Mouse (Mus musculus): ENCODE data around the gene Lama4. TPM values are rescaled to one million over a fixed set of nuclear protein-coding genes. Genes with fewer than 3 reads are reported as not detected.

The Lama4 gene
- polyA plus RNA-seq, 1 experiment: 6.6 TPM

DNA sequence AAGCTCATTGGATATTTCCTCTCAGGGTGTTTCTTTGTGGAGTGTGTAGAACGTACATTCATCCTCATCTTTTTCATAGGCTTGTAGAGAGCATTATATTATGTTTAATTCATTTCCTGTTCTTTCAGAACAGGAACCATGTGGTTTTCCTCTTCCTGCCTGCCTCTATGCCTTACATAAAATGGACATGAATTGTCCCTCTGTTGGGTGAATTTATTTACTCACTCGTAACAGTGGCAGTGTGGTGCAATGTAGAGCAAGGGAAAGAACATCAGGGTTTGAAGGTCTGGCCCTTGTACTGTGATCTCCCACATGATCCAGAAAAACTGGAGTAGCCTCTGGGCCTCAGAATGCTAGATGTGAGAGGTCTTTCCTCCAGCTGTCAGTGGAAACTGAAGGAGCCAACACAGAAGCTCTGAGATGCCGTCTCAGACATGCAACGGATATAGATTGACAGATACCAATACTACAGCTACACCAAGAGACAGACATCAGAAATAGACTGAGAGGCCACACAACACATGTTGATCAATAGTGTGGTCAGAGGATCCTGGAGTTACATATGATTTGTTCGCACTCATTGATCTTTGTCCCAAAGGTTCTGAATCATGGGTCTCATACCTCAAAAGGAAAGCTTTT, 58.4 kb downstream of the Lama4 start:
- H3K27me3 ChIP-seq (ENCODE audit: control insufficient read depth, insufficient read depth, low read length): no peaks in the 10 kb centered on the region
- TF ChIP-seq POLR2A (IDR thresholded peaks at IDR 0.05; ENCODE audit: control insufficient read depth, extremely low read depth, insufficient read depth, low read length, poor library complexity) (no peak), CTCF (IDR thresholded peaks at IDR 0.05; ENCODE audit: borderline replicate concordance, control insufficient read depth, extremely low read depth, insufficient read depth, low read length, poor library complexity) (no peak)
- no peaks in the 10 kb centered on the region for H3K36me3 ChIP-seq (ENCODE audit: control insufficient read depth, insufficient read depth, low read length)
- no peak overlapping the region for H3K4me3 ChIP-seq (ENCODE audit: control insufficient read depth, insufficient read depth, low read length)
- peak; percentile 19 for DNase-seq
- 28% methylated on average over 5 of the region's 5 CpGs for WGBS
- peak overlapping the region; percentile 18 for H3K27ac ChIP-seq (ENCODE audit: control insufficient read depth, insufficient read depth, low read length)
- peaks cover 5% of the 10 kb centered on the region for H3K4me1 ChIP-seq (replicated peaks; ENCODE audit: control insufficient read depth, insufficient read depth, low read length)

DNA sequence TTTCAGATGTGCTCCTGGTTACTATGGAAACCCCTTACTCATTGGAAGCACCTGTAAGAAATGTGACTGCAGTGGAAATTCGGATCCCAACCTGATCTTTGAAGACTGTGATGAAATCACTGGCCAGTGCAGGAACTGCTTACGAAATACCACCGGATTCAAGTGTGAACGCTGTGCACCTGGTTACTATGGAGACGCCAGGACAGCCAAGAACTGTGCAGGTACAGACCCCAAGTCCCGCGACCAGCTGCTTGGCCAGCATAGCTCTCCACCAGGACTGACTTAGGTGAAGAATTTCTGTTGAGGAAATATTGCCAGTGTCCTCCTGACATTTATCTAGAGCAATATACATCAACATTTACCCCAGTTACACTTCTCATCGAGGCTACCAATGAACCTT, 61.2 kb downstream of the Lama4 start:
- H3K27ac ChIP-seq (ENCODE audit: control insufficient read depth, insufficient read depth, low read length): no peak overlapping the region
- H3K36me3 ChIP-seq (ENCODE audit: control insufficient read depth, insufficient read depth, low read length): no peaks in the 10 kb centered on the region
- TF ChIP-seq CTCF (IDR thresholded peaks at IDR 0.05; ENCODE audit: borderline replicate concordance, control insufficient read depth, extremely low read depth, insufficient read depth, low read length, poor library complexity): no peak
- no peak for TF ChIP-seq POLR2A (IDR thresholded peaks at IDR 0.05; ENCODE audit: control insufficient read depth, extremely low read depth, insufficient read depth, low read length, poor library complexity)
- no peaks in the 10 kb centered on the region for H3K27me3 ChIP-seq (ENCODE audit: control insufficient read depth, insufficient read depth, low read length)
- H3K4me1 ChIP-seq (replicated peaks; ENCODE audit: control insufficient read depth, insufficient read depth, low read length): peaks cover 5% of the 10 kb centered on the region
- H3K4me3 ChIP-seq (ENCODE audit: control insufficient read depth, insufficient read depth, low read length): no peak overlapping the region
- no peak for DNase-seq
- 88% methylated on average over 8 of the region's 8 CpGs for WGBS

DNA sequence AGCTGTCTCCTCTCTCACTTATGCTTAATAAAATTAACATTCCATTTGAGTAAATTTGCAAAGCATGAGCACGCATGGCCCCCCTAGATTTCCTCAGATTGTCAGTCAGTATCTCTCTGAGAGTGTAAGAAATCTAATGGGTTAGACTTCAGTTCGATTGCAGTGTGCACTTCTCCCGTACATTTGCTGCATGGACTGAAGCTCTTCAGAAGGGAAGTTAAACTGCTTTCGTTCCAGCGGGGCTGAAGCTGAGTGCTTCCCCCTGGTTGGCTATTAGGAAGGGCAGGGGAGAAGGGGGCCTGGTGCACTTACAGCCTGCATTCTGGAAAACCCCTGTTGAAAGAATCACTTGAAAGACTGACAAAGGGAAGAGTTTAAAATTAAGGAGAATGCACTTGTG, 61.7 kb downstream of the Lama4 start:
- no peak overlapping the region for H3K27ac ChIP-seq (ENCODE audit: control insufficient read depth, insufficient read depth, low read length)
- WGBS: 55% methylated on average over 5 of the region's 5 CpGs
- TF ChIP-seq POLR2A (IDR thresholded peaks at IDR 0.05; ENCODE audit: control insufficient read depth, extremely low read depth, insufficient read depth, low read length, poor library complexity) (no peak), CTCF (IDR thresholded peaks at IDR 0.05; ENCODE audit: borderline replicate concordance, control insufficient read depth, extremely low read depth, insufficient read depth, low read length, poor library complexity) (no peak)
- H3K4me1 ChIP-seq (replicated peaks; ENCODE audit: control insufficient read depth, insufficient read depth, low read length): peaks cover 5% of the 10 kb centered on the region
- no peaks in the 10 kb centered on the region for H3K27me3 ChIP-seq (ENCODE audit: control insufficient read depth, insufficient read depth, low read length)
- H3K4me3 ChIP-seq (ENCODE audit: control insufficient read depth, insufficient read depth, low read length): no peak overlapping the region
- no peaks in the 10 kb centered on the region for H3K36me3 ChIP-seq (ENCODE audit: control insufficient read depth, insufficient read depth, low read length)
- no peak for DNase-seq

DNA sequence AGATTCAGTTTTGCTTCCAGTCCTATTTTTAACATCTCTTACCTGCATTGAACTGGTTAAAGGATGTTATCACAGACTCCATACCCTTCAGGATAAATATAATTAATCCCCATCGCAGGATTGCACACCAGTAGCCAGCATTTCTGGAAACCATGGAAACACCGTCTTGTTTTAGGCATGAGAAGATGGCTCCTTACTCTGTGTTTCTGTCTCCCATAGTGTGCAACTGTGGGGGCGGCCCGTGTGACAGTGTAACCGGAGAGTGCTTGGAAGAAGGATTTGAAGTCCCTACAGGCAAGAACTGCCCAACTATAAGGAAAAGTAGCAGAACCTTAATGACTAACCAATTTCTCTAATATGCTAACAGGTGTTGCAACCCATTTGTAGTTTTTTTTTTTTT, 63.1 kb downstream of the Lama4 start:
- Histone ChIP-seq H3K4me1 (replicated peaks; ENCODE audit: control insufficient read depth, insufficient read depth, low read length) (peaks cover 3% of the 10 kb centered on the region), H3K36me3 (ENCODE audit: control insufficient read depth, insufficient read depth, low read length) (no peaks in the 10 kb centered on the region), H3K27me3 (ENCODE audit: control insufficient read depth, insufficient read depth, low read length) (no peaks in the 10 kb centered on the region), H3K4me3 (ENCODE audit: control insufficient read depth, insufficient read depth, low read length) (no peak overlapping the region), H3K27ac (ENCODE audit: control insufficient read depth, insufficient read depth, low read length) (no peak overlapping the region)
- DNase-seq: no peak
- WGBS: 97% methylated on average over 5 of the region's 5 CpGs
- TF ChIP-seq POLR2A (IDR thresholded peaks at IDR 0.05; ENCODE audit: control insufficient read depth, extremely low read depth, insufficient read depth, low read length, poor library complexity): no peak
- no peak for TF ChIP-seq CTCF (IDR thresholded peaks at IDR 0.05; ENCODE audit: borderline replicate concordance, control insufficient read depth, extremely low read depth, insufficient read depth, low read length, poor library complexity)

DNA sequence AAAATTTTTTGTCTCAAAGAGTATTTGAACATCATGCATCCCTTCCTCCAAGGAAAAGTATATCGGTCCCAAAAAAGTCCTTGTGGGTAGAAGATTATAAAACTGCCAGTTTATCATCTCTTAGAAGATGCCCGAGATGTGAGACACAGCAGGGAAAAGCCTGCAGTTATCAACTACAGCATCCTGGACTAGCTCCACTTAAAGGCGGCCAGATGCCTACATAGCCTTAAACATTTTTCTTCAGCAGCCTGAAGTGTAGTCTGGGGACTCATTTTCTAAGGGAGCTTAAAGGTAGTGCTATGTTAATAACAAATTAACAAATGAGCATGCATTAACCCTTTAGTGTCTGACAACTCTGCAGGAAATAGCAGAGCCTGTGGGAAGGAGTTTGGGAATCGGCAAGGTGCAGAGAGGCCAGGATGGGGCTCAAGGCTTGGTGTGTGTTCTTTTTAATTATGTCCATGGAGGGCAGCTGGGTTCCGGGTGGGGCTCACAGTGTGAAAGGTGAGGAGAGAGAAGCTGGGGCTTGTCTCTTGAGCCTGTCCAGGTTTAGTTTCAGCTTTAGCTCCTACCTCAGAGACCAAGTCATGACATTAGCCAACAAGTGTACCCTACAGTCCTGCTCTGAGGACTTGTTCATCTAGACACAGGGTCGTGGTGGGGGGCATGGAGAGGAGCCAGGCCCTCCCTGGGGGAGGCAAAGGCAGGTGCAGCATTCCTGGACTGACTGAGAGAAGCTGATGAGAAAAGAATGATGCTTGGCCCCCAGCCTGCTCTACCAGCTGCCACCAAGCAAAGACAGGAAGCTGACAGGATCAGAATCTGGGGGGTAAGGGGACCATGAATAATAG, 64.2 kb downstream of the Lama4 start:
- no peak for TF ChIP-seq POLR2A (IDR thresholded peaks at IDR 0.05; ENCODE audit: control insufficient read depth, extremely low read depth, insufficient read depth, low read length, poor library complexity)
- TF ChIP-seq CTCF (IDR thresholded peaks at IDR 0.05; ENCODE audit: borderline replicate concordance, control insufficient read depth, extremely low read depth, insufficient read depth, low read length, poor library complexity): no peak
- Histone ChIP-seq H3K27ac (ENCODE audit: control insufficient read depth, insufficient read depth, low read length) (no peak overlapping the region), H3K27me3 (ENCODE audit: control insufficient read depth, insufficient read depth, low read length) (no peaks in the 10 kb centered on the region), H3K36me3 (ENCODE audit: control insufficient read depth, insufficient read depth, low read length) (no peaks in the 10 kb centered on the region), H3K4me3 (ENCODE audit: control insufficient read depth, insufficient read depth, low read length) (no peak overlapping the region), H3K4me1 (replicated peaks; ENCODE audit: control insufficient read depth, insufficient read depth, low read length) (no peaks in the 10 kb centered on the region)
- 86% methylated on average over 6 of the region's 6 CpGs for WGBS
- no peak for DNase-seq

DNA sequence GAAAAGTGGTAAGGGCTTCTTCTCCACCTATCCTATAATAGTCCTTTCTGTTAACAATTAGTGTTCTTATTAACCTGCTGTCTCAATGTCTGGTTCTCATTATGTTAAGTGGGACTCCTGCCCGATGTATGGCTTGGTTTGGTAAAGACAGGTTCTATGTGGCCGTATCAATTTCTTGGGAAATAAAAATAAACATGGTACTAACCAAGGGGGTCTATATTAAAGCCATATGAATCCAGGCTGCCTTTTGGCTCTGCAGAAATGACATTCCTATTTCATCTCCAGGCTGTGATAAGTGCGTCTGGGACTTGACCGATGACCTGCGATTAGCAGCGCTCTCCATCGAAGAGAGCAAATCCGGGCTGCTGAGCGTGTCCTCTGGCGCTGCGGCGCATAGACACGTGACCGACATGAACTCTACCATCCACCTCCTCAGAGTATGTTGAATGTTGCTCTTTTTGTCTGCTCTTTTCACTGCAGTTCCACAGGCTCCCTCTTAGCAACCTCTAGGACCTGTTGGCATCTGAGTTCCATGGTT, 64.9 kb downstream of the Lama4 start:
- H3K36me3 ChIP-seq (ENCODE audit: control insufficient read depth, insufficient read depth, low read length): no peaks in the 10 kb centered on the region
- no peak for DNase-seq
- WGBS: 98% methylated on average over 14 of the region's 14 CpGs

More for the DNA sequence above, 64.9 kb downstream of the Lama4 start:
- H3K4me1 ChIP-seq (replicated peaks; ENCODE audit: control insufficient read depth, insufficient read depth, low read length): no peaks in the 10 kb centered on the region
- TF ChIP-seq CTCF (IDR thresholded peaks at IDR 0.05; ENCODE audit: borderline replicate concordance, control insufficient read depth, extremely low read depth, insufficient read depth, low read length, poor library complexity): no peak
- TF ChIP-seq POLR2A (IDR thresholded peaks at IDR 0.05; ENCODE audit: control insufficient read depth, extremely low read depth, insufficient read depth, low read length, poor library complexity): no peak
- no peaks in the 10 kb centered on the region for H3K27me3 ChIP-seq (ENCODE audit: control insufficient read depth, insufficient read depth, low read length)
- no peak overlapping the region for H3K4me3 ChIP-seq (ENCODE audit: control insufficient read depth, insufficient read depth, low read length)
- no peak overlapping the region for H3K27ac ChIP-seq (ENCODE audit: control insufficient read depth, insufficient read depth, low read length)
